Mouse (Mus musculus) megakaryocyte, embryonic 14.5 days (primary cell): Measurements from ENCODE around the gene Atg2a.

ENCODE experiments used
- FLI1 ChIP-seq: IDR thresholded peaks from 2 replicates; pipeline ENCODE4 v1.6.1; 2012; ENCODE audit warnings: low read length, inconsistent platforms, mixed read lengths
- GATA1 ChIP-seq: IDR thresholded peaks from 3 replicates; pipeline ENCODE4 v1.6.1; 2012; ENCODE audit warnings: mixed read lengths, low read length, inconsistent platforms, borderline replicate concordance

DNA sequence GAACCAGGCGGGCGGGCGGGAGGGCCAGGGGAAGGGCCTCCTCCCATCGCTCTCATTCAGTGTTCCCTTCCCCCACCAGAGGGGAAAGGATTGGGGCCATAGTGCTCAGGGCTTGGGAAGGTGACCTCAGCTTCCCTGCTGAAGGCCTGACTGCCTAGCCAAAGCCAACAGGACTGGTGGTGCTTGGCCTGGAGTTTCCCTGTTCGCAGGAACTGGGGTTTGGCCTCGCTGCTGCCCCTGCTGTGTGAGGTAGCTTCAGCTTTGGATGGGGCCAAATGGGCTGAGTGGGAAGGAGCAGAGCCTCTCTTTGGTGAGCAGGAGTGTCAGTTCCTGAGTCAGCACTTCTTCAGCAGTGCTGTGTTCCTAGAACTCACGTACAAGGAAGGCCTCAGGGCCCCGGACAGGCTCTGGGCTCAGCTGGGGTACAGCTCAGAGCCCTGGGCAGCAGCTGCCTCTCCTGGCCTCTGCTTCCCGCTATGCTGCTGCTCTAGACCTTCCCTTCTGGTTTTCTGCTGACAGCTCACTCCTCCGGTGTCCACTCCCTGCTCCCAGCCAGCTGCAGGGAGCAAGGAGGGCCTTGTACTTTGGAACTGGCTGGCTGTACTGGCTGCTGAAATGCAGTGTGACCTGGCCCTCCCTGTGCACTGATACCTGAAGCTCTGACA, 49.8 kb downstream of the Atg2a start:
- TF ChIP-seq FLI1 = no peak
- TF ChIP-seq GATA1 = no peak
